Mouse (Mus musculus): ENCODE measurements around the gene Aff2. TPM values are rescaled to one million over a fixed set of nuclear protein-coding genes. Genes with fewer than 3 reads are reported as not detected.

Gene Aff2
- 0.24 and 0.81 TPM in 2 replicates for polyA plus RNA-seq (2015; fragmentation: Nextera tagmentation; extraction: Ambion mirVana)

DNA sequence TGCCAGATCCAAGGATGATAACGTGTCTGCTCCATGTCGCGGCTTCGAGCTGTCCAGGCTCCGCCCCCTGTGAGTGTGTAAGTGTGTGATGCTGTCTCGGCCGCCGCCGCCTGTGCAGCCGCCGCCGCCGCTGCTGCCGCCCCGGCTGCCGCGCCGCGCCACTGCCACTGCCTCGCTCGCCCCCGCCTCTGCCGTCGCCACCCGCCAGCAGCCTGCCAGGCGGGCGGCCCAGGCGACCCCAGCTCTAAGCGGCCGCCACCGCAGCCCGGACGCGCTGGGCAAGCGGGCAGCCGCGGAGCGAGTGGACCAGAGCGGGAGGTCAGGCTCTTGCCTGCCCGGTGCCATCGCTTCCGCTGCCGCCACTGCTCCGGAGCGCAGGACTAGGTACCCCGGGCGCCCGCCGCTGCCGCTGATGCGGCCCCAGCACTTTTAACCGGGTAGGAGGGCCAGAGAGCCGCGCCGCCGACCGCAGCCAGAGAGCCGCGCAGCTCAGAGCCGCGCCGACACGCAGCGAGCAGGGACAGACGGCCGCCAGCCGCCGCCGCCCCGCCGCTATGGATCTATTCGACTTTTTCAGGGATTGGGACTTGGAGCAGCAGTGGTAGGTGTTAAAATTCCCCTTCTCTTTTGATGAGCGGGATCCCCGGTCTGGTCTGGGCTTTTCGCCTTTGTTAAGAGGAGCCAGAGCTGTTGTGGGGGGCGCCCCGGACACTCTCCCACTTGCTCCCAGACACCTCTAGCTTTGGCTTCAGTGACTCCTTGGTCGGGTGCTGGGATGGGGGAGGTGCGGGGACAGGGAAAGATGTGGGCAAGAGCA, at the start of gene Aff2:
TSS of gene Aff2 (plus strand) at position 57 of the 817 bp plus-strand sequence.
- DNase-seq = no peak
- ATAC-seq (ENCODE audit: low read depth) = no peak
- 10% methylated on average over 68 of the region's 79 CpGs for WGBS (ENCODE audit: insufficient replicate concordance)
- no peak within 1 kb of the TSS for H3K27ac ChIP-seq
- H3K9me3 ChIP-seq (replicated peaks) = no peaks in the 10 kb centered on the region
- no peak within 1 kb of the TSS for H3K9ac ChIP-seq
- peak within 1 kb of the TSS; percentile 51 for H3K4me3 ChIP-seq (replicated peaks)
- H3K27me3 ChIP-seq = peaks cover 31% of the 10 kb centered on the region
- no peaks in the 10 kb centered on the region for H3K4me1 ChIP-seq (replicated peaks)
- H3K36me3 ChIP-seq = no peaks in the 10 kb centered on the region
- peak within 1 kb of the TSS; percentile 49 for H3K4me2 ChIP-seq

DNA sequence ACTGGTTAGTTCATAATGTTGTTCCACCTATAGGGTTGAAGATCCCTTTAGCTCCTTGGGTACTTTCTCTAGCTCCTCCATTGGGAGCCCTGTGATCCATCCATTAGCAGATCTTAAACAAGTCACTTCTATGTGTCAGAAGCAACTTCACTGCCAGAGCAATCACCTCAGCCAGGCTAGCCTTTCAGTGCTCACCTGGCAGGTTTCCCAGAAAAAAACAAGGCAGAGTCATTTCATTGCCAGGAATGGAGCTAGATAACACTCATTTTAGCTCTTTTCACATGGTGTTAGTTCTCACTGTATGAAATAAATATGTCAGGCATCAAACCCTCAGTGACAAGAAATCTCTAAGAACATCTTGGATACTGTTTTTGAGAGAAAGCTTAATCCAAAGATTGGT, 22.8 kb upstream of the Aff2 start:
- Histone ChIP-seq H3K27ac (no peak overlapping the region), H3K4me2 (no peak overlapping the region), H3K9ac (no peak overlapping the region), H3K27me3 (no peaks in the 10 kb centered on the region), H3K4me3 (replicated peaks) (no peak overlapping the region), H3K9me3 (replicated peaks) (no peaks in the 10 kb centered on the region), H3K36me3 (no peaks in the 10 kb centered on the region), H3K4me1 (replicated peaks) (no peaks in the 10 kb centered on the region)
- no peak for DNase-seq
- no peak for ATAC-seq (ENCODE audit: low read depth)

DNA sequence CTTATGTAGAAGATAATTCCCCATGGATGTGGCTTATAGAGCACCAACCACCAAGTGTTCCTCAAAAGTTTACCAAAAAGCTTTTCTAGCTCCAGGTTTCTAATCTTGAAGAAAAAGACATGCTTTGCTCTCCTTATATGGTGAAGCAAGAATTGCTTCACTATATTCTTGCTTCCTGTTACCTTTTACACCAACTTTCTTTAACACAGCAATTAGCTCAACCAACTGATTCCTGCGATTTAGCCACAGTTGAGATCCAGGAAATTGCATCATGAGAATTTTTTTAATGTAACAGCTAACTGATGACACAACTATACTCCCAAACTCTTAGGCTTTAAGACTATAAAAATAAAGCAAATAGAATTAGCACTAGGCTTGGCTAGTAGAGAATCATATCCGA, 4.5 kb upstream of the Aff2 start:
- Histone ChIP-seq H3K4me1 (replicated peaks) (no peaks in the 10 kb centered on the region), H3K36me3 (no peaks in the 10 kb centered on the region), H3K27ac (no peak overlapping the region), H3K27me3 (peaks cover 18% of the 10 kb centered on the region), H3K9me3 (replicated peaks) (no peaks in the 10 kb centered on the region), H3K4me3 (replicated peaks) (no peak overlapping the region), H3K4me2 (no peak overlapping the region), H3K9ac (no peak overlapping the region)
- ATAC-seq (ENCODE audit: low read depth) (no peak), DNase-seq (no peak)
- WGBS (ENCODE audit: insufficient replicate concordance) = 46% methylated on average over 2 of the region's 2 CpGs

DNA sequence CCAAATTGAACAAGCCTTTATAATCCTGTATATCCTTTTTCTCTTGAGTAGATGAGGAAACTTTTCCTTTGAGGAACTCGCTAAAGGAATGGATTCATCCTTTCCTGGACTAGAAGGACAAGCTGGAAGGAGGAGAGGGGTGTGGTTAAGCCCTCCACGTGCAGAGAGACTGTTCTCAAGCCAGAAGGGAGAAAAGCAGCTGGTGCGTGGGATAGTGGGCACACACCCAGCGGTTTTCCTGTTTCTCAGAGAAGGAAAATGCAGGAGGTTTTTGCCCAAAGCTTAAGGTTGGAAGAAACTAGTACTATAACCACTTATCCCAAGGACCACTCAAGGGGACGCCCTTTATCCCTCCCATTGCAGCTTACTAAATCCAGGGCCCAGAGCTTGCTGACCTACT, 734 bp upstream of the Aff2 start:
- 17% methylated on average over 5 of the region's 5 CpGs for WGBS (ENCODE audit: insufficient replicate concordance)
- H3K9ac ChIP-seq = no peak overlapping the region
- H3K4me2 ChIP-seq = no peak overlapping the region
- ATAC-seq (ENCODE audit: low read depth) = no peak
- H3K9me3 ChIP-seq (replicated peaks) = no peaks in the 10 kb centered on the region
- H3K4me3 ChIP-seq (replicated peaks) = no peak overlapping the region
- no peak overlapping the region for H3K27ac ChIP-seq
- H3K4me1 ChIP-seq (replicated peaks) = no peaks in the 10 kb centered on the region
- no peak for DNase-seq
- H3K36me3 ChIP-seq = no peaks in the 10 kb centered on the region
- peaks cover 31% of the 10 kb centered on the region for H3K27me3 ChIP-seq

DNA sequence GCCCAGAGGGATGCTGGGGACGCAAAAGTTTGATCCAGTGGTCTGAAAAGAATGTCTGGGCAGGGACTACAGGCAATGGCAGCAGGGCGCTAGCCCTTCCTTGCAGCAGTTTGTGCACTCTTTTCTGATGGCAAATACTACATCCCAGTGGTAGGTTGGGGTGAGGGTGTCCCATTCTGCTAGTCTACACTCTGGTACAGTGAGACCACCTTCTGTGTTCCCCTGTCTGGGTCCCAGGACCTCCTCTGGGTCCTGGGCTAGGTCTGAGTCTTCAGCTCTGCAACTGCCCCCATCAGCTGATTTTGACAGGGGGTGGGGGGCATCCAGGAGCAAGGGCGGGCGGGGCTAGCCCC, 233 bp upstream of the Aff2 start:
- Histone ChIP-seq H3K4me1 (replicated peaks) (no peaks in the 10 kb centered on the region), H3K27ac (no peak overlapping the region), H3K9me3 (replicated peaks) (no peaks in the 10 kb centered on the region), H3K4me2 (peak overlapping the region; percentile 49), H3K36me3 (no peaks in the 10 kb centered on the region), H3K9ac (no peak overlapping the region), H3K27me3 (peaks cover 31% of the 10 kb centered on the region), H3K4me3 (replicated peaks) (peak overlapping the region; percentile 51)
- DNase-seq (no peak), ATAC-seq (ENCODE audit: low read depth) (no peak)
- 22% methylated on average over 4 of the region's 4 CpGs for WGBS (ENCODE audit: insufficient replicate concordance)

DNA sequence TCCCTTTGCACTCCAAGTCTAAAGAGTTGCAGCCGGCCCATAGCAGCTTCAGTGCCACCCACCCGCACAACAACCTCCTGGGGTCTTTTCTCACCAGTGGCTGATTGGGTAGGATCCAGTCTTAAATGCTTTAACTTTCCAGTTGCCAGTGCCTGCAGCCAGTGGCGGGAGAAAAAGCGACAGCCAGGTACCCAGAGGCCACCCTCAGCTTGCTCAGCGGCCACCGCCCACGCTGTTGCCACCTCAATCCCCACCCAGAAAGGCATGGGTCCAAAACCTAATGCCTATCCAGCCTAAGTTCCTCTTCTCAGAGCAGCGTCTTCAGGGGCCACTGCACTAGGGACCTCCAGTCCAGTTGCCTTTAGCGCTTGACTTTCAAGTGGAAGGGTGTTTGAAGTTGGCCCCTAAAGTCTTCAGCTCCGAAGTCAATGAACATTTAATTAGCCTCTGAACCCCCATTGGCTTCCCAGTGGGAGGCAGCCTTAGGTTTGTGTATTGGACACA, 1.0 kb downstream of the Aff2 start:
- WGBS (ENCODE audit: insufficient replicate concordance) = 15% methylated on average over 10 of the region's 10 CpGs
- Histone ChIP-seq H3K4me1 (replicated peaks) (no peaks in the 10 kb centered on the region), H3K4me3 (replicated peaks) (peak overlapping the region; percentile 51), H3K9me3 (replicated peaks) (no peaks in the 10 kb centered on the region), H3K9ac (no peak overlapping the region), H3K4me2 (peak overlapping the region; percentile 49), H3K27ac (no peak overlapping the region), H3K27me3 (peaks cover 31% of the 10 kb centered on the region), H3K36me3 (no peaks in the 10 kb centered on the region)
- ATAC-seq (ENCODE audit: low read depth) (no peak), DNase-seq (no peak)

DNA sequence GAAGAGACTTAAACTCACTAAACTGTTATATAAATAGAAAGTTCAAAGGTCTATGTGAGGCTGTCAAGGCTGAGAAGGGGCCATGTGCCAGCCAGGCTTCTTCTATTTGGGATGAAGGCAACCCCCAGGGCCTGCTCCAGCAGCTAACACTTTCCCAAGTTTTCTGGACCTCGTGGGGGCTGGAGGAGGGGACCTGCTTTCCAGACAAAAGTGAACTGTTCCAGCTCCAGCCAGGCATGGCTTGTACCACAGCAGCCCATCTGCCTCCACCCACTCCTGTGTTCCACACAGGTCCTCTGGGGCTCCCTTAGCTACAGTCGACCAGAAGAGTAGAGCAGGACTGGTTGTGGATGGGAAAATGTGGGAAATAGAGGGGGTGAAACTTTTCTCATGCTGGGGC, 4.1 kb downstream of the Aff2 start:
- no peak overlapping the region for H3K4me3 ChIP-seq (replicated peaks)
- ATAC-seq (ENCODE audit: low read depth) (no peak), DNase-seq (no peak)
- 8% methylated on average over 2 of the region's 2 CpGs for WGBS (ENCODE audit: insufficient replicate concordance)
- no peak overlapping the region for H3K9ac ChIP-seq
- H3K4me2 ChIP-seq = no peak overlapping the region
- no peaks in the 10 kb centered on the region for H3K4me1 ChIP-seq (replicated peaks)
- no peaks in the 10 kb centered on the region for H3K9me3 ChIP-seq (replicated peaks)
- H3K36me3 ChIP-seq = no peaks in the 10 kb centered on the region
- H3K27me3 ChIP-seq = peaks cover 27% of the 10 kb centered on the region
- no peak overlapping the region for H3K27ac ChIP-seq

DNA sequence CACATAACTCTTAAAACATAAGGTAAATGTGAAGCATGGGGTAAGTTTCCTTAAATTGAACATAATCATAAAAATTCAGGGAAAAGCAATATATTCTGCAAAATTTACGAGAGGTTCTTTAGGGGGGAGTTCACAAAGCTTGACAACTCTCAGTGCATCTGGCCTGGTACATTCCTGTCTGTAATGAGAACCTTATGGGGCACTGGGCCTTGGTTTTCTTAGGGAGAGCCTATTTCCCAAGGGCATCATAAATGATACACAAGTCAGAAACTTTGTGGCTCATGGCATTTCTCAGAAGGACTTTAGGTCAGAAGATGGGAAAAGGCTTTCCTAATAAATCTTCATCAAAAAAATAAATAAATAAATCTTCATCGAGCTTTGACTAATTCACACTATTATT, 13.2 kb downstream of the Aff2 start:
- H3K4me3 ChIP-seq (replicated peaks) = no peak overlapping the region
- H3K9ac ChIP-seq = no peak overlapping the region
- H3K4me1 ChIP-seq (replicated peaks) = no peaks in the 10 kb centered on the region
- ATAC-seq (ENCODE audit: low read depth) (no peak), DNase-seq (no peak)
- H3K36me3 ChIP-seq = no peaks in the 10 kb centered on the region
- H3K27ac ChIP-seq = no peak overlapping the region
- WGBS (ENCODE audit: insufficient replicate concordance) = 36% methylated on average over 2 of the region's 2 CpGs
- no peaks in the 10 kb centered on the region for H3K9me3 ChIP-seq (replicated peaks)
- H3K4me2 ChIP-seq = no peak overlapping the region
- H3K27me3 ChIP-seq = no peaks in the 10 kb centered on the region

DNA sequence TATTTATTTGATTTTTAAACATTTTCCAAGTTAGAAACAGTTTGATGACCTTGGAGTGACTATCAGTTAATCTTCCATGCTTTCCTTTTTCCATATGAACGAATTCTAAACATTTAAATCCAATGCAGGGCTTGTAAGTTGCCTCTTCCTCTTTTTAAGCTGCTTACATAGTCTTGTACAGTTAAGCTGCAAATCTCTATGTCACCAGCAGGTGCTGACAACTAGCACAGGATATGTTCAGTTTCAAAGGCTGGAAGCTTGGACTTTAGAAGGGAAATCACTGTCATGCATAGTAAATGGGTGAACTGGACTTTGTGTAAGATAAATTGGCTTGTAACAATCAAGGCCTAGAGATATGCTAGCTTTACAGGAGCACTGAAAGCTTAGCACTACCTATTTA, 29.6 kb downstream of the Aff2 start:
- H3K4me1 ChIP-seq (replicated peaks) = no peaks in the 10 kb centered on the region
- WGBS (ENCODE audit: insufficient replicate concordance) = 12% methylated on average over 1 of the region's 1 CpGs
- H3K4me2 ChIP-seq = no peak overlapping the region
- H3K27me3 ChIP-seq = no peaks in the 10 kb centered on the region
- H3K36me3 ChIP-seq = no peaks in the 10 kb centered on the region
- H3K27ac ChIP-seq = no peak overlapping the region
- no peaks in the 10 kb centered on the region for H3K9me3 ChIP-seq (replicated peaks)
- DNase-seq (no peak), ATAC-seq (ENCODE audit: low read depth) (no peak)
- no peak overlapping the region for H3K9ac ChIP-seq
- no peak overlapping the region for H3K4me3 ChIP-seq (replicated peaks)

DNA sequence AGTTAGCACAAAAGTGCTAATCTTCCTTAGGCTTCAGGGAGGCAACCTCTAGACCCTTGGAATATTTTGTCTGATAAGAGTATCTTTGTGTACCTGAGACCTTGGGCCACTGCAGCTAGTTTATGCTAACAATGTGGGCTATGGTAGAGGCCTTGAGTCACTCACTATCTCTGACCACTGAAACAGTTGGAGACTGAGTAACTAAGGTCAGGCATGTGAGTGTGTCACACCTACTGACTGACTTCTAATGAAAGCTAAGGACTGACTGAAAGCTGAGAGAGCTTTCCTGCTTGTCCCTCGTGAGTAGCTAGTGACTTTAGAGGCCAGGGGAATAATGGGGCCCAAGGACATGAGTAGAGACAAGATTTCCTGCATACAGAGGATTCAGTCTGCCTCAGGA, 54.9 kb downstream of the Aff2 start:
- 38% methylated on average over 1 of the region's 1 CpGs for WGBS (ENCODE audit: insufficient replicate concordance)
- H3K4me2 ChIP-seq = no peak overlapping the region

DNA sequence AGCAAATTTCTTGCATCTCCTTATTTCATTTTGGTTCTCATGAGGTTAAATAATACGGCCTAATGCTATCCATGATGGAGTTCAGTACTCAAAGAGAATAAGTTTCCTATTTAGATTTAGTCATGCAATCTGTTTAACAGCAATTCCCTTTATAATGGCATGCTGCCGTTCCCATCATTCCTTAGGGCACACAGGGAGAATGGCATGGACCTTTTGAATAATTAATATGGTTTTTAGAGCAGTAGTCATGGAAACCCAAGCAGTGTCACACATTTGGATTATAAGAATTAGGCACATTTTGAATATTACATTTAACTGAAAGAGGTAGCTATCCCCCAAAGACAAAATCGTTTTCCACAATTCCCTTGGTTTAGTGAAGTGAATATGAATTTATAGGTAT, 78.3 kb downstream of the Aff2 start:
- Histone ChIP-seq H3K36me3 (no peaks in the 10 kb centered on the region), H3K4me3 (replicated peaks) (no peak overlapping the region), H3K27ac (no peak overlapping the region), H3K27me3 (no peaks in the 10 kb centered on the region), H3K4me2 (no peak overlapping the region), H3K9me3 (replicated peaks) (no peaks in the 10 kb centered on the region), H3K4me1 (replicated peaks) (no peaks in the 10 kb centered on the region), H3K9ac (no peak overlapping the region)
- WGBS (ENCODE audit: insufficient replicate concordance) = 68% methylated on average over 3 of the region's 3 CpGs
- no peak for ATAC-seq (ENCODE audit: low read depth)
- DNase-seq = no peak

More for the DNA sequence above, 54.9 kb downstream of the Aff2 start:
- Histone ChIP-seq H3K27me3 (no peaks in the 10 kb centered on the region), H3K27ac (no peak overlapping the region), H3K9ac (no peak overlapping the region), H3K36me3 (no peaks in the 10 kb centered on the region), H3K9me3 (replicated peaks) (no peaks in the 10 kb centered on the region), H3K4me1 (replicated peaks) (no peaks in the 10 kb centered on the region), H3K4me3 (replicated peaks) (no peak overlapping the region)
- ATAC-seq (ENCODE audit: low read depth) (no peak), DNase-seq (no peak)

DNA sequence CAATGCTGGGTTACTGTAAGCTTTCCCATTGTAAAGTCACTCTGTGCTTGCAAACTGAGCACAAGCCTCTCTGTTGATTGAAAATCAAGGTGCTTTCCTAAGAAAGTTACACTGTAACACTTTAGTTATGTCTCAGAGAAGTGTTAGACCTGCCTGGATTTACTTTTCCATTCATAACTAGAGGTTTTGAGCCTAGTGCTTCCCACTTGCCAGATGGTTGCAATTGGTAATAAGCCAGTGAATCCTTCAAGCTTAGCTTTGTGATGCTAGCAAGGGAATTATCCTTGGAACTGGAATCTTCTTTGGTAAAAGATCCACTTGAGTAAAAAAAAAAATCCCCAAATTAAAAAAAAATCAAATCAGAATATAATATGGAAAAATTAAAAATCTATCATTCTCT, 81.8 kb downstream of the Aff2 start:
- no peaks in the 10 kb centered on the region for H3K27me3 ChIP-seq
- H3K27ac ChIP-seq = no peak overlapping the region
- no peak overlapping the region for H3K4me3 ChIP-seq (replicated peaks)
- ATAC-seq (ENCODE audit: low read depth) (no peak), DNase-seq (no peak)
- H3K9ac ChIP-seq = no peak overlapping the region
- no peaks in the 10 kb centered on the region for H3K4me1 ChIP-seq (replicated peaks)
- H3K9me3 ChIP-seq (replicated peaks) = no peaks in the 10 kb centered on the region
- H3K4me2 ChIP-seq = no peak overlapping the region
- H3K36me3 ChIP-seq = no peaks in the 10 kb centered on the region
